Mouse (Mus musculus) embryonic fibroblast, embryonic 13.5 days (primary cell): Measurements from ENCODE around the gene Gmeb2.

Experiments
- CTCF ChIP-seq: IDR thresholded peaks from 2 replicates; pipeline ENCODE4 v1.5.1; 2011; ENCODE audit warnings: mild to moderate bottlenecking, control low read depth, low read length, moderate library complexity, borderline replicate concordance; ENCODE audit not compliant: insufficient read depth
- POLR2A ChIP-seq: IDR thresholded peaks from 2 replicates; pipeline ENCODE4 v1.6.1; 2011; ENCODE audit warnings: low read depth, mild to moderate bottlenecking, control low read depth, low read length, moderate library complexity

GRCm38 (mm10) chr2:181239261-181239660 lies 48.6 kb downstream of the Gmeb2 start:
- TF ChIP-seq CTCF (no peak), POLR2A (no peak)
